Mouse (Mus musculus) heart, embryonic 12.5 days (tissue): ENCODE results near the gene Agr2. TPM values are rescaled to one million over a fixed set of nuclear protein-coding genes. Genes with fewer than 3 reads are reported as not detected.

ENCODE experiments used
- ATAC-seq: fragments of 200-750 bp; cut with Nextera tagmentation; 2 replicates; pipeline ENCODE4 v1.8.0; 2017; ENCODE audit warnings: moderate TSS enrichment, moderate library complexity; ENCODE audit not compliant: insufficient number of reproducible peaks, low FRiP score
- H3K27ac ChIP-seq: fragments of 300-500 bp; sonication (generic); 2 replicates; pipeline ENCODE4 v1.5.1; 2016; ENCODE audit warnings: mild to moderate bottlenecking, moderate library complexity; ENCODE audit not compliant: poor library complexity, severe bottlenecking
- H3K27me3 ChIP-seq: fragments of 300-500 bp; sonication (generic); replicated peaks from 2 replicates; pipeline ENCODE4 v1.6.1; 2016; ENCODE audit warnings: mild to moderate bottlenecking, moderate library complexity
- H3K36me3 ChIP-seq: fragments of 300-500 bp; sonication (generic); 2 replicates; pipeline ENCODE4 v1.6.1; 2016; ENCODE audit warnings: mild to moderate bottlenecking, moderate library complexity
- H3K4me1 ChIP-seq: fragments of 300-500 bp; sonication (generic); replicated peaks from 2 replicates; pipeline ENCODE4 v1.6.1; 2016; ENCODE audit warnings: mild to moderate bottlenecking
- H3K4me2 ChIP-seq: fragments of 300-500 bp; sonication (generic); 2 replicates; pipeline ENCODE4 v1.6.1; 2016; ENCODE audit warnings: mild to moderate bottlenecking, moderate library complexity
- H3K4me3 ChIP-seq: fragments of 300-500 bp; sonication (generic); 2 replicates; pipeline ENCODE4 v1.5.1; 2016; ENCODE audit warnings: mild to moderate bottlenecking
- H3K9ac ChIP-seq: fragments of 300-500 bp; sonication (generic); 2 replicates; pipeline ENCODE4 v1.6.1; 2016; ENCODE audit warnings: mild to moderate bottlenecking, moderate library complexity
- H3K9me3 ChIP-seq: fragments of 300-500 bp; sonication (generic); replicated peaks from 2 replicates; pipeline ENCODE4 v1.6.1; 2016; ENCODE audit warnings: mild to moderate bottlenecking, moderate library complexity
- WGBS: fragments of 180-500 bp; shearing (Covaris S2); methylation state at CpG from one replicate; pipeline ENCODE4 v1.1.7; 2016; 5-methylcytosine and 5-hydroxymethylcytosine counted together
- polyA plus RNA-seq: library from polyadenylated mRNA; unstranded; fragments of >200 nt; fragmentation: Nextera tagmentation; extraction: Ambion mirVana; gene quantifications from 2 replicates; pipeline ENCODE4 v1.2.1, GENCODE M21; 2016

The Agr2 gene
- polyA plus RNA-seq, 1 experiment from 2014 or later, result 0.52 TPM

GRCm38 (mm10) chr12:36041281-36041589 is 48.5 kb downstream of the Agr2 start:
- peak overlapping the region; percentile 73 for H3K4me2 ChIP-seq
- H3K9ac ChIP-seq, result peak overlapping the region; percentile 36; the same call in 1 of the 2 replicates
- ATAC-seq, result no peak
- H3K36me3 ChIP-seq, result no peaks in the 10 kb centered on the region
- no peaks in the 10 kb centered on the region for H3K27me3 ChIP-seq
- 36% methylated on average over 4 of the region's 4 CpGs for WGBS
- no peaks in the 10 kb centered on the region for H3K9me3 ChIP-seq
- peaks cover 17% of the 10 kb centered on the region for H3K4me1 ChIP-seq
- peak overlapping the region; percentile 90 for H3K4me3 ChIP-seq
- H3K27ac ChIP-seq, result no peak overlapping the region; the same call in 1 of the 2 replicates

- peaks cover 21% of the 10 kb centered on the region for H3K4me1 ChIP-seq
- 0 out of 2 replicates have a peak overlapping the region, but pooled peaks have one; percentile 14 for H3K27ac ChIP-seq
- peak; percentile 71 for ATAC-seq
- no peaks in the 10 kb centered on the region for H3K9me3 ChIP-seq
- peak overlapping the region; percentile 90 for H3K4me3 ChIP-seq
- peak overlapping the region; percentile 90 for H3K9ac ChIP-seq
- WGBS, result under 1% methylated on average over 50 of the region's 50 CpGs
- peak overlapping the region; percentile 73 for H3K4me2 ChIP-seq
- H3K27me3 ChIP-seq, result no peaks in the 10 kb centered on the region
- no peaks in the 10 kb centered on the region for H3K36me3 ChIP-seq
These were observed 49.1 kb downstream of the Agr2 start for GRCm38 (mm10) chr12:36041703-36042347.

DNA sequence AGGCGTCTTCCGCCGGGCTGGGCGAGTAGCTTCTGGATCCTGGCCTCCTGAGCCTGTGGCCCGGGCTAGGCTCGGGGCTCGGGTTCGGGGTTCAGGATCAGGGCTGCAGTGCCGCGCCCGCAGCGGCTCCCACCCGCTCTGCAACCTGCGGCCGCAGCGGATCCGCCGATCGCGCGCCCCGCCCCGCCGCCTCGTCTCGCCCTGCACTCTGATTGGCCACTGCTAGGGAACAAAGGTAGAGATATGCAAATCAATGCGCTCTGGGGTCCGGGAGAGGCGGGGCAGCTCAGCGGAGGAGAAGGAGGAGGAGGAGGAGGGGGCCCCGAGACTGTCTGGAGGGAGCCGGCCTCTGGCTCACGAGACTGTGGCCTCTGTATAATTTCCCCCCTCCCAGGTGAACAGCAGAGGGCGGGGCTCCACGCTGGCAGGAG is 49.7 kb downstream of the Agr2 start, which contains the start of gene Tspan13:
Tspan13 (minus strand) TSS at position 153 of the 431 bp plus-strand sequence.
- peak; percentile 93 for ATAC-seq
- peak within 1 kb of the TSS; percentile 73 for H3K4me2 ChIP-seq
- H3K4me1 ChIP-seq, result peaks cover 21% of the 10 kb centered on the region
- peak within 1 kb of the TSS; percentile 90 for H3K4me3 ChIP-seq
- under 1% methylated on average over 35 of the region's 35 CpGs for WGBS
- no peaks in the 10 kb centered on the region for H3K9me3 ChIP-seq
- peak within 1 kb of the TSS; percentile 90 for H3K9ac ChIP-seq
- H3K27ac ChIP-seq, result 0 out of 2 replicates have a peak within 1 kb of the TSS, but pooled peaks have one; percentile 14
- no peaks in the 10 kb centered on the region for H3K27me3 ChIP-seq
- H3K36me3 ChIP-seq, result no peaks in the 10 kb centered on the region

- WGBS, result 73% methylated on average over 2 of the region's 2 CpGs
These were observed 52.0 kb downstream of the Agr2 start for GRCm38 (mm10) chr12:36044691-36045090.

GRCm38 (mm10) chr12:36046196-36046595 is 53.5 kb downstream of the Agr2 start:
- Histone ChIP-seq H3K27ac (no peak overlapping the region), H3K9me3 (no peaks in the 10 kb centered on the region), H3K27me3 (no peaks in the 10 kb centered on the region), H3K9ac (no peak overlapping the region), H3K36me3 (no peaks in the 10 kb centered on the region), H3K4me3 (no peak overlapping the region), H3K4me1 (peaks cover 9% of the 10 kb centered on the region), H3K4me2 (no peak overlapping the region)
- no peak for ATAC-seq
- WGBS, result 17% methylated on average over 5 of the region's 5 CpGs

More at GRCm38 (mm10) chr12:36044691-36045090, 52.0 kb downstream of the Agr2 start:
- ATAC-seq, result no peak
- Histone ChIP-seq H3K4me1 (peaks cover 18% of the 10 kb centered on the region), H3K36me3 (no peaks in the 10 kb centered on the region), H3K27me3 (no peaks in the 10 kb centered on the region), H3K9ac (no peak overlapping the region), H3K4me3 (no peak overlapping the region), H3K9me3 (no peaks in the 10 kb centered on the region), H3K27ac (no peak overlapping the region), H3K4me2 (no peak overlapping the region)

DNA sequence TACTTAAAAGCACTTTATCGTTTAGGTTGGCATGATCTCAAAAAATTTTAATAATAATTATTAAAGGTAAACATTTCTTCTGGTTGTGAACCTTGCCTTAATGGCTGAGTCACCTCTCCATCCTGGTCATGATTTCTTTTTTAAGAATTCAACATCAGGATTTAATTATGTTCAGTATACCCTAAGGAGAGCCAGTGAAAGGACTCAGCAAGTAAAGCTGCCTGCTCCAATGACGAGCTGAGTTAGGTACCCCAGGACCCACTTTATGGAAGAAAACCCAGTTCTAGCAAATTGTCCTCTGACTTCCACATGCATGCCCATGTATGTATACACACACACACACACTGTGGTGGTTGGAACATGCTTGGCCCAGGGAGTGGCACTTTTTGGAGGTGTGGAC is 54.9 kb downstream of the Agr2 start:
- H3K27ac ChIP-seq, result no peak overlapping the region
- H3K4me3 ChIP-seq, result no peak overlapping the region
- no peak overlapping the region for H3K4me2 ChIP-seq
- no peaks in the 10 kb centered on the region for H3K9me3 ChIP-seq
- peaks cover 8% of the 10 kb centered on the region for H3K4me1 ChIP-seq
- no peaks in the 10 kb centered on the region for H3K27me3 ChIP-seq
- WGBS, result 84% methylated on average over 2 of the region's 2 CpGs
- H3K36me3 ChIP-seq, result no peaks in the 10 kb centered on the region
- H3K9ac ChIP-seq, result no peak overlapping the region
- ATAC-seq, result no peak

DNA sequence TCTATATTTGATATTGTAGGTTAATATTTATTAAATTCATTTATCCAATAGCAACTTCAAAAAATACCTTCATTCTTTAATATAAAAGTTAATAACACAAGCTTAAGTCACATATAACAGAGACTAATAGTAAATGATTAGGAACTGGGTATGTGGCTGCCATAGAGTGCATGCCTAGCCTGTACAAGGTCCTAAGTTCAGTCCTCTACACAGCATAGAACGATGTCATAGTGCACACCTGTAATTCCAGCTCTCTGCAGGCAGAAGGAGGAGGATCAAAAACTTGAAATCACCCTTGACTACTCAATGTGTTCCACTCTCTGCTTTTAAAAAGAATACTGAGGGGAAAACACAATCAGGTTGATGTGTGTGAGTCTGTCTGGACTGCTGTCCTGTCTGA is 57.6 kb downstream of the Agr2 start:
- no peak overlapping the region for H3K4me3 ChIP-seq
- H3K9ac ChIP-seq, result no peak overlapping the region
- H3K4me2 ChIP-seq, result no peak overlapping the region
- H3K27ac ChIP-seq, result no peak overlapping the region
- H3K4me1 ChIP-seq, result peaks cover 8% of the 10 kb centered on the region
- H3K36me3 ChIP-seq, result no peaks in the 10 kb centered on the region
- H3K27me3 ChIP-seq, result no peaks in the 10 kb centered on the region
- WGBS, result 82% methylated on average over 1 of the region's 1 CpGs
- ATAC-seq, result no peak
- no peaks in the 10 kb centered on the region for H3K9me3 ChIP-seq

Other genes starting within 250 kb of the Agr2 start
- not detected in 2 replicates for gene Agr3, start 67.3 kb upstream of the Agr2 start, polyA plus RNA-seq
- gene Tspan13, start 49.6 kb downstream of the Agr2 start, polyA plus RNA-seq, result 72.7 and 77.4 TPM in 2 replicates
- gene Ankmy2, start 164.2 kb downstream of the Agr2 start, polyA plus RNA-seq, result 26.7 and 27.6 TPM in 2 replicates
- 213 and 218 TPM in 2 replicates for gene Bzw2, start 165.2 kb downstream of the Agr2 start, polyA plus RNA-seq